Mouse (Mus musculus) heart, adult 18-20 months (tissue): ENCODE data around the gene Gm10112. TPM values are rescaled to one million over a fixed set of nuclear protein-coding genes. Genes with fewer than 3 reads are reported as not detected.

Experiments
- DNase-seq, 2 experiments: peaks; one replicate each; pipeline ENCODE4 v3.0.0; 2021 to 2022; ENCODE audit warnings: mixed read lengths in 1 of 2
- long read RNA-seq, 2 experiments: library from polyadenylated mRNA; stranded (forward); transcript quantifications; one replicate each; pipeline ENCODE4 v2.0.0; 2021
- total RNA-seq, 2 experiments: library from RNA; stranded (reverse); gene quantifications; 2 replicates each; pipeline ENCODE4 v1.2.3; 2021

The Gm10112 gene
- total RNA-seq, result not detected
- long read RNA-seq, experiment 1, result 0 reads
- long read RNA-seq, experiment 2, result 0 reads

GRCm38 (mm10) chrX:111168040-111168439 lies at the start of gene Gm10112:
Gm10112 (plus strand) TSS chrX:111168340.
- DNase-seq, result no peak

- DNase-seq, result no peak
Measured at GRCm38 (mm10) chrX:111189574-111189973, 21.4 kb downstream of the Gm10112 start.

- peak in 1 of 2 experiments; percentile 7 for DNase-seq
Measured at GRCm38 (mm10) chrX:111196376-111196775, 28.2 kb downstream of the Gm10112 start.

- DNase-seq, result peak; percentile 1 to 42
Measured at GRCm38 (mm10) chrX:111210225-111210624, 42.1 kb downstream of the Gm10112 start.

Other genes with a start within 250 kb of the Gm10112 start
- gene Cylc1, start 57.9 kb upstream of the Gm10112 start, total RNA-seq, result not detected